Mouse (Mus musculus): ENCODE measurements around the gene Tsr1. TPM values are rescaled to one million over a fixed set of nuclear protein-coding genes. Genes with fewer than 3 reads are reported as not detected.

Gene Tsr1
- total RNA-seq, 2 experiments from 2014 or later, result 28.6 to 30.4 TPM

Small RNA genes lying within 50 kb of the gene (microRNA-seq; reads per million reads assigned to microRNA genes)
- gene Mir6926, result not detected

Other genes with a start within 250 kb of the Tsr1 start
- gene Cluh, start 248.6 kb upstream of the Tsr1 start, total RNA-seq (2021), result 100 to 1,000 TPM in 1 of 2 experiments, 10 to 100 TPM in 1; 95.9 to 101 TPM
- gene Pafah1b1, start 173.4 kb upstream of the Tsr1 start, total RNA-seq (2021), result 100 to 1,000 TPM; 128 to 136 TPM
- gene Mettl16, start 127.2 kb upstream of the Tsr1 start, total RNA-seq (2021), result 10 to 100 TPM; 10.5 to 14.6 TPM
- 10 to 100 TPM; 12.3 to 13.0 TPM for gene Mnt, start 67.2 kb upstream of the Tsr1 start, total RNA-seq (2021)
- 10 to 100 TPM; 10.5 to 12.0 TPM for gene Sgsm2, start 1.0 kb upstream of the Tsr1 start, total RNA-seq (2021)
- gene Smg6, start 27.8 kb downstream of the Tsr1 start, total RNA-seq (2021), result 10 to 100 TPM; 25.0 to 28.6 TPM
- gene Srr, start 27.9 kb downstream of the Tsr1 start, total RNA-seq (2021), result 10 to 100 TPM; 29.9 to 32.9 TPM

Data from gastrocnemius, postnatal 4 days (tissue).